In genomic region chr4:133160211-133160610, GRCm38 (mm10) we compare ENCODE assay signal across 23 mouse cellular contexts. TPM values are rescaled to one million over a fixed set of nuclear protein-coding genes. Genes with fewer than 3 reads are reported as not detected.
"Had no signal": no experiment of that assay in that cellular context is flagged by ENCODE, and none has a peak within 500 bp of the region (broad histone marks: within the 10 kb centered on the region; RNA-seq: fewer than 3 reads in every experiment).

No protein-coding gene starts in this region.

- H3K4me3 ChIP-seq: left cerebral cortex, adult 2 months; liver, embryonic 13.5 days; midbrain, embryonic 12.5 days; midbrain, embryonic 15.5 days; neural tube, embryonic 12.5 days; neural tube, embryonic 15.5 days had no signal

- H3K27ac ChIP-seq: left cerebral cortex, adult 2 months; liver, embryonic 13.5 days; midbrain, embryonic 12.5 days; midbrain, embryonic 15.5 days; neural tube, embryonic 12.5 days; neural tube, embryonic 15.5 days had no signal

- DNase-seq: kidney, adult 2 months; kidney, postnatal 10 days; kidney, postnatal 4 days; layer of hippocampus, postnatal 36 days; liver, embryonic 13.5 days; lung, adult 2 months; lung, postnatal 14 days; lung, postnatal 4 days; right cerebral cortex, adult 18-20 months; right cerebral cortex, postnatal 14 days; right cerebral cortex, postnatal 4 days; thymus, adult 18-20 months; thymus, postnatal 14 days; thymus, postnatal 4 days had no signal

- H3K36me3 ChIP-seq: midbrain, embryonic 12.5 days; midbrain, embryonic 15.5 days; neural tube, embryonic 12.5 days; neural tube, embryonic 15.5 days had no signal

RNA-seq across cellular contexts. Expression of gene Cd164l2, which starts 51.7 kb away (rescaled TPM):
- total RNA-seq: liver, adult 2 months; megakaryocyte, adult 5-6 weeks had no signal
- polyA plus RNA-seq: liver, adult 2 months had no signal

RNA-seq across cellular contexts. Expression of gene Gpr3, which starts 52.1 kb away (rescaled TPM):
- total RNA-seq: liver, adult 2 months; megakaryocyte, adult 5-6 weeks had no signal
- polyA plus RNA-seq: kidney, embryonic 14.5 days; liver, adult 2 months; liver, embryonic 13.5 days; liver, embryonic 16.5 days had no signal
